Mouse (Mus musculus) G1E (cell line): ENCODE results near the gene Fam133b. TPM values are rescaled to one million over a fixed set of nuclear protein-coding genes. Genes with fewer than 3 reads are reported as not detected.
"Not testable (repeated sequence)": the region's sequence is repeated elsewhere in the genome, so short reads cannot be mapped to it uniquely, and the experiment has no call there.

ENCODE experiments used
- ATAC-seq: 2 replicates; pipeline ENCODE4 v1.8.0; 2016; ENCODE audit warnings: mild to moderate bottlenecking; ENCODE audit not compliant: insufficient number of reproducible peaks, poor library complexity, low FRiP score, severe bottlenecking; ENCODE audit errors: extremely low read depth
- DNase-seq: peaks from one replicate; pipeline ENCODE4 v3.0.0; 2012; ENCODE audit warnings: low spot score
- H3K27me3 ChIP-seq: 2 replicates; pipeline ENCODE4 v1.6.1; 2012; ENCODE audit warnings: mild to moderate bottlenecking, low read length, inconsistent platforms; ENCODE audit not compliant: insufficient read depth
- H3K36me3 ChIP-seq: replicated peaks from 2 replicates; pipeline ENCODE3; 2012; ENCODE audit warnings: mild to moderate bottlenecking, inconsistent platforms
- H3K4me1 ChIP-seq: 2 replicates; pipeline ENCODE4 v1.6.1; 2012; ENCODE audit warnings: low read depth, low read length, inconsistent platforms, mixed read lengths; ENCODE audit not compliant: insufficient read depth
- H3K4me3 ChIP-seq: 2 replicates; pipeline ENCODE4 v1.5.1; 2012; ENCODE audit warnings: low read depth, mild to moderate bottlenecking, inconsistent platforms, low read length, moderate library complexity, mixed read lengths
- H3K9me3 ChIP-seq: replicated peaks from 2 replicates; pipeline ENCODE4 v1.6.1; 2012; ENCODE audit warnings: inconsistent platforms
- CTCF ChIP-seq: IDR thresholded peaks from 2 replicates; pipeline ENCODE4 v1.5.1; 2012; ENCODE audit warnings: low read depth, low read length, inconsistent platforms, mixed read lengths
- GATA1 ChIP-seq: IDR thresholded peaks from 2 replicates; pipeline ENCODE4 v1.6.1; 2012; ENCODE audit warnings: borderline replicate concordance, low read length, inconsistent platforms, mixed read lengths
- GATA2 ChIP-seq: IDR thresholded peaks from 2 replicates; pipeline ENCODE4 v1.6.1; 2012; ENCODE audit warnings: low read depth, low read length, inconsistent platforms, borderline replicate concordance
- POLR2AphosphoS5 ChIP-seq: IDR thresholded peaks from 2 replicates; pipeline ENCODE4 v1.6.1; 2012; ENCODE audit warnings: low read depth, low read length, inconsistent platforms; ENCODE audit not compliant: insufficient replicate concordance
- TAL1 ChIP-seq: conservative IDR thresholded peaks from 2 replicates; pipeline ENCODE4 v1.6.1; 2012; ENCODE audit warnings: low read depth, low read length, inconsistent platforms, mixed read lengths
- polyA plus RNA-seq: library from polyadenylated mRNA; stranded (reverse); fragments of >175 nt; gene quantifications from 2 replicates; pipeline ENCODE4 v1.2.3, GENCODE M21; 2012
- total RNA-seq, 2 experiments: library from RNA; stranded (forward) in 1 of 2; stranded (reverse) in 1 of 2; fragments of 200-1000 nt in 1 of 2; fragments of >200 nt in 1 of 2; fragmentation: Nextera tagmentation in 1 of 2; gene quantifications; 2 replicates each; pipeline ENCODE4 v1.2.3; 2014 to 2017

The Fam133b gene
- total and polyA plus RNA-seq, 3 experiments, result 16.9 to 76.2 (median 59.0) TPM

DNA sequence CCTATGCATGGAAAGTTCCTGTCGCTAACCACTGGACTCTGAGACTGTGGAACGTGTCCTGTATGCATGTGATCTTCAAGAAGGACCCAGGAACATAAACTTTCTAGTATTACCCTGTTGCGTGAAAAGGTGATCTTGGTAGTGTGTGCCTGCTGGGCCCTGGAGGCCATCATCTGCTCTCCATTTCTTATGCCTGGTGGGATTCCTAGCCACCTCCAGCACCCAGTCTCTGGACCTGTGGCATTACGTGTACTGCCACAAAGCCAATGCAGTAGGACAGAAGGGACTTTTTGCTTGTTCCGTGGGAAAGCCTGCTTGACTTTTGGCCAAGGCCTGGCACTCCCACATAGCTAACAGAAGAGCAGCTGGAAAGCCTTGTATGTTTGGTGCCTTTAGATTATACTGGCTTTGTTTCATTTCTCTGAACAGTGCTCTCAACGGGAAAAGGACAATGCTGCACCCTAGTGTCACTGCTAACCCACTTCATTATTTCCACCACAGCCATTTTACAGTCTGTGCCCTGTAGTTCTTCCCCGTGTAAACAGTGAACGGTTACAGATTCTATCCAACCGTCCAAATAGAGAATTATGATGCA, 27.1 kb upstream of the Fam133b start:
- Histone ChIP-seq H3K36me3 (peaks cover 80% of the 10 kb centered on the region), H3K4me3 (peak overlapping the region; percentile 71), H3K9me3 (no peaks in the 10 kb centered on the region), H3K4me1 (peaks cover 78% of the 10 kb centered on the region), H3K27me3 (no peaks in the 10 kb centered on the region)
- DNase-seq (no peak), ATAC-seq (peak; percentile 12)
- TF ChIP-seq TAL1, result no peak
- no peak for TF ChIP-seq GATA1
- TF ChIP-seq POLR2AphosphoS5, result no peak
- TF ChIP-seq GATA2, result no peak
- no peak for TF ChIP-seq CTCF

- TF ChIP-seq GATA1 (no peak), POLR2AphosphoS5 (no peak), CTCF (no peak), TAL1 (no peak), GATA2 (no peak)
- Histone ChIP-seq H3K9me3 (no peaks in the 10 kb centered on the region), H3K4me1 (peaks cover 46% of the 10 kb centered on the region), H3K36me3 (peaks cover 95% of the 10 kb centered on the region), H3K4me3 (no peak overlapping the region), H3K27me3 (no peaks in the 10 kb centered on the region)
- ATAC-seq (no peak), DNase-seq (no peak)
These were observed 22.9 kb upstream of the Fam133b start for GRCm38 (mm10) chr5:3520493-3521359.

- Histone ChIP-seq H3K9me3 (no peaks in the 10 kb centered on the region), H3K4me1 (peaks cover 36% of the 10 kb centered on the region), H3K27me3 (no peaks in the 10 kb centered on the region), H3K4me3 (no peak overlapping the region), H3K36me3 (peaks cover 93% of the 10 kb centered on the region)
- TF ChIP-seq CTCF (no peak), POLR2AphosphoS5 (no peak), TAL1 (no peak), GATA2 (no peak), GATA1 (no peak)
- no peak for DNase-seq
- no peak for ATAC-seq
These were observed 21.9 kb upstream of the Fam133b start for GRCm38 (mm10) chr5:3521741-3522140.

- Histone ChIP-seq H3K27me3 (no peaks in the 10 kb centered on the region), H3K9me3 (no peaks in the 10 kb centered on the region), H3K4me1 (peaks cover 30% of the 10 kb centered on the region), H3K4me3 (no peak overlapping the region), H3K36me3 (peaks cover 92% of the 10 kb centered on the region)
- DNase-seq (no peak), ATAC-seq (no peak)
- TF ChIP-seq POLR2AphosphoS5, result no peak
- no peak for TF ChIP-seq GATA1
- no peak for TF ChIP-seq TAL1
- TF ChIP-seq CTCF, result no peak
- no peak for TF ChIP-seq GATA2
These were observed 20.8 kb upstream of the Fam133b start for GRCm38 (mm10) chr5:3522826-3523225.

- no peaks in the 10 kb centered on the region for H3K27me3 ChIP-seq
- H3K9me3 ChIP-seq, result no peaks in the 10 kb centered on the region
- H3K4me3 ChIP-seq, result no peak overlapping the region
- no peak for DNase-seq
- peaks cover 7% of the 10 kb centered on the region; the same call in 1 of the 2 replicates for H3K4me1 ChIP-seq
- no peak for TF ChIP-seq GATA1
- 0 out of 2 replicates have a peak, but pooled peaks have one; percentile 50 for TF ChIP-seq POLR2AphosphoS5
- H3K36me3 ChIP-seq, result peaks cover 80% of the 10 kb centered on the region
- ATAC-seq, result no peak; the same call in 1 of the 2 replicates
These were observed 16.5 kb upstream of the Fam133b start for GRCm38 (mm10) chr5:3527041-3527691.

DNA sequence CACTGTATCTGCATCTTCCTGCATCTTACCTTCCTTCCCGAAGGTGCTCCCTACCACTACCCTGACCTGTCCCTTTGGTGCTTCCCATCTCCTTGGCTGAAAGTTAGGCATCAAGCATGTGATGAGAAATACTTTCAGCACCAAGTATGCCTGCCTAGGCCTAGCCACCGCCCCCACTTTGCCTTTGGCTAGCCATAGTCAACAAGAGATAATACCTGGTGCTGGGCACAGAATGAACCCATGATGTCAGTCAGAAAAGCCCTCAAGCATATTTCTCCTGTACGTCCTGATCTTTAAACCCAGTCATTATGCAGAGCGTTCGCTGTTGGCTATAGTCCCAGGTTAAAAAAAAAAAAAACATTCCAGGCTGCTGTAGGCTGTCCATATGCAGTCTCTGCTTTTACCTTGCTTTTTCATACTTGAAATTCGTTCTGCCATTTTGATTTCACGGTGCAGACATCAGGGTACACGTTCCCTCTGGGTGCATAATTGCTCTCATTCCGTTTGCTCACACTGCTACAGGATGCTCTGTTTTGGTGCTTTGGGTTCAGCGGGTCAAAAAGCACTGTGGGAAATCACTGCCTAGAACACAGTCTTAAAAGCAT, 13.9 kb upstream of the Fam133b start:
- DNase-seq (no peak), ATAC-seq (no peak)
- Histone ChIP-seq H3K9me3 (no peaks in the 10 kb centered on the region), H3K4me1 (peaks cover 10% of the 10 kb centered on the region), H3K27me3 (no peaks in the 10 kb centered on the region), H3K36me3 (peaks cover 58% of the 10 kb centered on the region), H3K4me3 (no peak overlapping the region)
- no peak for TF ChIP-seq CTCF
- no peak for TF ChIP-seq POLR2AphosphoS5
- no peak for TF ChIP-seq GATA1
- no peak for TF ChIP-seq TAL1
- no peak for TF ChIP-seq GATA2

GRCm38 (mm10) chr5:3532048-3532447, 11.6 kb upstream of the Fam133b start:
- peaks cover 39% of the 10 kb centered on the region for H3K36me3 ChIP-seq
- not testable (repeated sequence) for H3K4me3 ChIP-seq, DNase-seq, ATAC-seq, H3K9me3 ChIP-seq, H3K4me1 ChIP-seq, H3K27me3 ChIP-seq
